Mouse (Mus musculus): ENCODE measurements at regions not wholly inside any gene's neighbourhood (a gene's known extent, or its start where the extent isn't known, plus 50 kb on each side); places are given as distances from the start of the nearest gene placed in this dataset.

DNA sequence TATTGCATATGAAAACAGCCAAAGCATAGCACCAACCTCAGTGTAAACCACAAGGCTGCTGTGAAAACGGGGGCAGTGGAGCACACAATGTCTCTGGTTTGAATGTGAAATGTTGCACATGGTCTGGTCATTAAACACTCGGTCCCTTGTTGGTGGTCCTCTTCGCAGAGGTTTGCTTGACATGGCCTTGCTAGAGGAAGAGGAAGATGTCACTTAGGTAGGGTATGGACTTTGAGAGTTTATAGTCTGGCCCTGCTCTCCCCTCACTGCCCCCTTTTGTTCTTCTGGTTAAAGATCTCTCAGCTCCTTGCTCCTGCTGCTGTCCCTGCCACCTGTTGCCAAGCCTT lies 125.9 kb upstream of the Ift57 start:
- TF ChIP-seq EP300 (IDR thresholded peaks at IDR 0.05; ENCODE audit: low read depth in 1 of 2, low read length in 2 of 2) (no peak), ZKSCAN1 (IDR thresholded peaks at IDR 0.05; ENCODE audit: low read depth, low read length) (no peak)

Data from MEL (cell line).